Mouse (Mus musculus) CH12.LX (cell line): ENCODE results near the gene Fzd2. TPM values are rescaled to one million over a fixed set of nuclear protein-coding genes. Genes with fewer than 3 reads are reported as not detected.
A peak's percentile ranks its signal among the peaks of the same experiment; 100 is the strongest.

Experiments
- DNase-seq: peaks from one replicate; pipeline ENCODE4 v3.0.0-alpha.2; 2013; ENCODE audit errors: extremely low read depth
- H3K27ac ChIP-seq: 2 replicates; pipeline ENCODE4 v1.5.1; 2012; ENCODE audit warnings: low read depth, mild to moderate bottlenecking, control low read depth, moderate library complexity; ENCODE audit not compliant: insufficient read depth
- H3K27me3 ChIP-seq: replicated peaks from 2 replicates; pipeline ENCODE3; 2012; ENCODE audit warnings: inconsistent platforms
- H3K36me3 ChIP-seq, 2 experiments: replicated peaks in 1 of 2; 2 replicates each; pipeline versions ENCODE3 to v1.6.1; 2012; ENCODE audit warnings: inconsistent platforms in 1 of 2, low read length in 1 of 2, mild to moderate bottlenecking in 1 of 2, mixed read lengths in 1 of 2, moderate library complexity in 1 of 2; ENCODE audit not compliant: control insufficient read depth in 1 of 2, insufficient read depth in 1 of 2
- H3K4me1 ChIP-seq, 2 experiments: 2 replicates each; pipeline ENCODE4 v1.6.1; 2012; ENCODE audit warnings: inconsistent platforms in 1 of 2, moderate library complexity in 1 of 2; ENCODE audit not compliant: insufficient read depth in 2 of 2, control insufficient read depth in 1 of 2
- H3K4me2 ChIP-seq: 2 replicates; pipeline ENCODE4 v1.6.1; 2012; ENCODE audit warnings: low read depth, mild to moderate bottlenecking, control low read depth; ENCODE audit not compliant: poor library complexity, insufficient read depth, severe bottlenecking
- H3K4me3 ChIP-seq, 3 experiments: fragments of 150-350 bp in 1 of 3; sonication (generic) in 1 of 3; replicated peaks in 1 of 3; 2 replicates each; pipeline versions ENCODE3 to v1.5.1; 2011 to 2012; ENCODE audit warnings: low read depth in 2 of 3, low read length in 2 of 3, mild to moderate bottlenecking in 2 of 3, moderate library complexity in 2 of 3, control low read depth in 1 of 3, improper control_type of control experiment in 1 of 3, inconsistent platforms in 1 of 3, mixed read lengths in 1 of 3; ENCODE audit not compliant: poor library complexity in 1 of 3
- H3K79me2 ChIP-seq: replicated peaks from 2 replicates; pipeline ENCODE4 v1.6.1; 2012; ENCODE audit warnings: mild to moderate bottlenecking, moderate library complexity; ENCODE audit not compliant: control insufficient read depth, poor library complexity, insufficient read depth, severe bottlenecking; ENCODE audit errors: extremely low read depth
- H3K9ac ChIP-seq: 2 replicates; pipeline ENCODE4 v1.6.1; 2012; ENCODE audit warnings: low read depth, mild to moderate bottlenecking, control low read depth, moderate library complexity; ENCODE audit not compliant: insufficient read depth
- H3K9me3 ChIP-seq: replicated peaks from 2 replicates; pipeline ENCODE3; 2012; ENCODE audit warnings: low read length, inconsistent platforms, mixed read lengths
- BHLHE40 ChIP-seq: IDR thresholded peaks from 2 replicates; pipeline ENCODE4 v1.6.1; 2011; ENCODE audit warnings: mild to moderate bottlenecking, low read depth, low read length, improper control_type of control experiment
- CTCF ChIP-seq, 2 experiments: IDR thresholded peaks in 1 of 2; conservative IDR thresholded peaks in 1 of 2; 2 replicates each; pipeline ENCODE4 v1.5.1; 2011 to 2012; ENCODE audit warnings: low read depth in 2 of 2, low read length in 2 of 2, improper control_type of control experiment in 1 of 2, inconsistent platforms in 1 of 2, mild to moderate bottlenecking in 1 of 2, moderate library complexity in 1 of 2
- ETS1 ChIP-seq: conservative IDR thresholded peaks from 2 replicates; pipeline ENCODE4 v1.6.1; 2012; ENCODE audit warnings: low read depth, mild to moderate bottlenecking, inconsistent platforms, low read length, improper control_type of control experiment, moderate library complexity
- GABPA ChIP-seq: IDR thresholded peaks from 2 replicates; pipeline ENCODE4 v1.6.1; 2012; ENCODE audit warnings: low read depth, low read length, improper control_type of control experiment, inconsistent platforms; ENCODE audit not compliant: insufficient replicate concordance
- HCFC1 ChIP-seq: IDR thresholded peaks from 2 replicates; pipeline ENCODE4 v1.6.1; 2012; ENCODE audit warnings: low read depth, mild to moderate bottlenecking, inconsistent platforms, low read length, improper control_type of control experiment
- IRF4 ChIP-seq: IDR thresholded peaks from 2 replicates; pipeline ENCODE4 v1.6.1; 2014; ENCODE audit warnings: low read depth, mild to moderate bottlenecking, inconsistent platforms, low read length, improper control_type of control experiment
- JUN ChIP-seq: IDR thresholded peaks from 2 replicates; pipeline ENCODE4 v1.6.1; 2011; ENCODE audit warnings: low read depth, mild to moderate bottlenecking, low read length, improper control_type of control experiment, moderate library complexity; ENCODE audit not compliant: insufficient read depth
- JUND ChIP-seq: conservative IDR thresholded peaks from 2 replicates; pipeline ENCODE4 v1.6.1; 2011; ENCODE audit warnings: low read depth, low read length, improper control_type of control experiment
- KAT2A ChIP-seq: IDR thresholded peaks from 2 replicates; pipeline ENCODE4 v1.6.1; 2012; ENCODE audit warnings: low read length, improper control_type of control experiment, inconsistent platforms; ENCODE audit not compliant: insufficient replicate concordance
- MAX ChIP-seq: IDR thresholded peaks from 2 replicates; pipeline ENCODE4 v1.6.1; 2011; ENCODE audit warnings: low read length, improper control_type of control experiment
- MXI1 ChIP-seq: IDR thresholded peaks from 2 replicates; pipeline ENCODE4 v1.6.1; 2011; ENCODE audit warnings: mild to moderate bottlenecking, low read depth, low read length, improper control_type of control experiment
- NELFE ChIP-seq: IDR thresholded peaks from 2 replicates; pipeline ENCODE4 v1.6.1; 2011; ENCODE audit warnings: low read depth, low read length, improper control_type of control experiment
- PAX5 ChIP-seq: IDR thresholded peaks from 2 replicates; pipeline ENCODE4 v1.6.1; 2012; ENCODE audit warnings: low read length, inconsistent platforms, mixed read lengths
- POLR2AphosphoS2 ChIP-seq: IDR thresholded peaks from 2 replicates; pipeline ENCODE4 v1.6.1; 2011; ENCODE audit warnings: low read depth, low read length, improper control_type of control experiment
- RAD21 ChIP-seq: IDR thresholded peaks from 2 replicates; pipeline ENCODE4 v1.6.1; 2011; ENCODE audit warnings: low read depth, mild to moderate bottlenecking, low read length, improper control_type of control experiment, moderate library complexity
- RCOR1 ChIP-seq: conservative IDR thresholded peaks from 2 replicates; pipeline ENCODE4 v1.6.1; 2012; ENCODE audit warnings: low read depth, mild to moderate bottlenecking, inconsistent platforms, low read length, improper control_type of control experiment
- TBP ChIP-seq: conservative IDR thresholded peaks from 2 replicates; pipeline ENCODE4 v1.6.1; 2011; ENCODE audit warnings: low read depth, low read length, improper control_type of control experiment
- TCF12 ChIP-seq: IDR thresholded peaks from 2 replicates; pipeline ENCODE4 v1.6.1; 2014; ENCODE audit warnings: low read depth, mild to moderate bottlenecking, inconsistent platforms, low read length, improper control_type of control experiment
- UBTF ChIP-seq: IDR thresholded peaks from 2 replicates; pipeline ENCODE4 v1.6.1; 2012; ENCODE audit warnings: low read depth, mild to moderate bottlenecking, inconsistent platforms, low read length, improper control_type of control experiment, moderate library complexity
- USF1 ChIP-seq: IDR thresholded peaks from 2 replicates; pipeline ENCODE4 v1.6.1; 2014; ENCODE audit warnings: low read depth, mild to moderate bottlenecking, inconsistent platforms, low read length, improper control_type of control experiment
- ZNF384 ChIP-seq: IDR thresholded peaks from 2 replicates; pipeline ENCODE4 v1.6.1; 2012; ENCODE audit warnings: low read depth, low read length, improper control_type of control experiment, inconsistent platforms
- dilution Hi-C: fragments of 300-500 bp; cut with MboI; formaldehyde crosslinking; loops from 2 replicates; pipeline ENCODE4 v1.14.3; 2020; ENCODE audit warnings: low sequenced_read_pairs; ENCODE audit not compliant: extremely low pct_unique_long_range_greater_than_20kb, extremely low pct_ligation_motif_present
- in situ Hi-C: fragments of 300-500 bp; cut with MboI; formaldehyde crosslinking; loops from 3 replicates; pipeline ENCODE4 v1.14.3; 2019; ENCODE audit warnings: low sequenced_read_pairs, low pct_ligation_motif_present, low pct_unique_long_range_greater_than_20kb, mixed read lengths
- polyA plus RNA-seq: library from polyadenylated mRNA; unstranded; fragments of >175 nt; gene quantifications from 2 replicates; pipeline ENCODE4 v1.2.1, GENCODE M21; 2012; ENCODE audit warnings: low read depth; ENCODE audit not compliant: insufficient read length
- total RNA-seq, 2 experiments: library from RNA; depleted of rRNA; stranded (reverse); fragments of 300-350 nt in 1 of 2; fragments of >200 nt in 1 of 2; gene quantifications; 2 replicates each; pipeline ENCODE4 v1.2.3; 2012 to 2014

The Fzd2 gene
- total and polyA plus RNA-seq, 3 experiments, result 0.13 to 0.35 (median 0.20) TPM

GRCm38 (mm10) chr11:102587554-102587953 is 16.6 kb upstream of the Fzd2 start:
- dilution Hi-C loops (no loop called here), in situ Hi-C loops (no loop called here)
- H3K36me3 ChIP-seq, result no peaks in the 10 kb centered on the region
- H3K9me3 ChIP-seq, result peaks cover 11% of the 10 kb centered on the region
- H3K27me3 ChIP-seq, result peaks cover 72% of the 10 kb centered on the region
- peak in 1 of 2 experiments; percentile 17; a peak in 1 of 4 replicates for TF ChIP-seq CTCF (conservative IDR thresholded peaks at IDR 0.05 in 1 of 2, IDR thresholded peaks at IDR 0.05 in 1 of 2; ENCODE audit: low read depth in 2 of 2, low read length in 2 of 2)
- TF ChIP-seq ZNF384, result peak; percentile 23; the same call in 1 of the 2 replicates
- no peak for TF ChIP-seq ETS1
- TF ChIP-seq TBP, result no peak
- no peak overlapping the region for H3K27ac ChIP-seq
- H3K4me3 ChIP-seq, result no peak overlapping the region
- no peaks in the 10 kb centered on the region for H3K79me2 ChIP-seq
- no peak overlapping the region for H3K4me2 ChIP-seq
- no peak for DNase-seq
- no peaks in the 10 kb centered on the region for H3K4me1 ChIP-seq
- H3K9ac ChIP-seq, result no peak overlapping the region

- in situ Hi-C loops (no loop called here), dilution Hi-C loops (no loop called here)
- DNase-seq, result no peak
- Histone ChIP-seq H3K79me2 (no peaks in the 10 kb centered on the region), H3K4me1 (no peaks in the 10 kb centered on the region), H3K9me3 (peaks cover 2% of the 10 kb centered on the region), H3K9ac (no peak overlapping the region), H3K4me3 (no peak overlapping the region), H3K4me2 (no peak overlapping the region), H3K27ac (no peak overlapping the region), H3K27me3 (peaks cover 42% of the 10 kb centered on the region), H3K36me3 (no peaks in the 10 kb centered on the region)
- TF ChIP-seq TCF12, result no peak
- TF ChIP-seq GABPA, result no peak
- TF ChIP-seq ETS1, result no peak
- no peak for TF ChIP-seq HCFC1
- TF ChIP-seq UBTF, result no peak
- TF ChIP-seq CTCF (conservative IDR thresholded peaks at IDR 0.05 in 1 of 2, IDR thresholded peaks at IDR 0.05 in 1 of 2; ENCODE audit: low read depth in 2 of 2, low read length in 2 of 2), result no peak
- TF ChIP-seq KAT2A, result no peak
- TF ChIP-seq BHLHE40, result no peak
- no peak for TF ChIP-seq POLR2AphosphoS2
- no peak for TF ChIP-seq RCOR1
- TF ChIP-seq JUN, result no peak
- TF ChIP-seq IRF4, result no peak
- no peak for TF ChIP-seq USF1
- TF ChIP-seq RAD21, result no peak
- no peak for TF ChIP-seq NELFE
- no peak for TF ChIP-seq PAX5
- no peak for TF ChIP-seq MAX
- TF ChIP-seq MXI1, result no peak
- no peak for TF ChIP-seq JUND
- TF ChIP-seq ZNF384, result no peak
Observed at GRCm38 (mm10) chr11:102595341-102595820, 8.8 kb upstream of the Fzd2 start.
